Mouse (Mus musculus) adipocyte (in vitro differentiated cells): ENCODE measurements around the gene Abca13.
"Not testable (repeated sequence)": the region's sequence is repeated elsewhere in the genome, so short reads cannot be mapped to it uniquely, and the experiment has no call there.

ENCODE experiments used
- DNase-seq: peaks from one replicate; pipeline ENCODE4 v3.0.0-alpha.2; 2016; ENCODE audit warnings: low spot score

Abca13 gene

DNA sequence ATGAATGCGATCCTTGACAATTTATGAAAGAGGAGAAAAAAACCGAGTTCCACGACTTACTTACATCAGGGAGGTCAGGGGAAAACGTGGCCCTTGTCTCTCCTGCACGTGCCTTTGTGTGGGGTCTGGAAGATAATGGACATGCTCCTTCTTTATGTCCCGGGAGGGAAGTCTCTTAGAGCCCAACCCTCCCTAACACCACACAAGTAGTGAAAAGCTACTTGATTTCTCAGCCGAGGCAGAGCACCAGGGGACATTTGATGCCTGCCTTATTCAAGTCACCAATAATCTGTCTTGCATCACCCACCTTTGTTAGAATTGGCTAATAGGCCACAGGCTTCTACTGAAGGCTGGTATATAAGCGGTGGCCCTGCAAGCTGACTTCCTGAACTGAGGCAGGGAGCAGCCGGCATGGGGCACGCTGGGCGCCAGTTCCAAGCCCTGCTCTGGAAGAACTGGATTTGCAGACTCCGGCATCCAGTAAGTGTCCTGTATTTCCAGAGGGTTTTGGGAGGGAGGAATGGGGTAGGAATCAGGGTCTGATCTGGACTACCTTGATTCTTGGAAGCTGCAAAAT lies at the start of gene Abca13:
Gene Abca13 (plus strand): TSS at position 388 of the 577 bp plus-strand sequence.
- DNase-seq: no peak

DNA sequence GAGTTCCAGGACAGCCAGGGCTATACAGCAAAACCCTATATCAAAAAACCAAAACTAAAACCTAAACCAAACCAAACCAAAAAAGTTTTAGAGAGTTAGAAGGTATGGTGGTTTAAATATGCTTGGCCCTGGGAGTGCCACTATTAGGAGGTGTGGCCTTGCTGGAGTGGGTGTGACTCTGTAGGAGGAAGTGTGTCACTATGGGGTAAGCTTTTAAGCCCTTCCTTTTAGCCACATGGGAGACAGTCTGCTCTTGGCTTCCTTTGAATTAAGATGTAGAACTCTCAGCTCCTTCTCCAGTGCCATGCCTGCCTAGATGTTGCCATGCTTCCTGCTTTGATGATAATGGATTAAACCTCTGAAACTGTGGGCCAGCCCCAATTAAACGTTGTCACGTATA lies 46.6 kb upstream of the Abca13 start:
- no peak for DNase-seq

DNA sequence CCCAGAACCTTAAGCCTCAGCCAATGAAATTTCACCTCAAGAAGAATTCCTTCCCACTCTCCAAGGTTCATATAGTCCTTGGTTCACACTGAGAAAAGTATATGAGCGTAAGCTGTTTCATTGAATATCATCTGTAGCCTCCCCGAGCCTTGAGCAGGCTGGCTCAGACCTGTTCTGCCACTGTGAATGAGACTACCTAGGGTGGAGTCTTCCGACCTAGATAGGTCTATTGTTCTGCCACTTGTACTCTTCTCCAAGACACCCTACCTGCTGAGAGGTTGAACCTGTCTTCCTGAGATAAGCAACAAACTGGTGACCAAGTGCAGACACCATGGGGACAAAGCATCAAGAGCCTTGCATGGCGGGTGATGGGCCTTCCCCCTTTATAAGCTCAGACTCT lies 45.6 kb upstream of the Abca13 start:
- no peak for DNase-seq

DNA sequence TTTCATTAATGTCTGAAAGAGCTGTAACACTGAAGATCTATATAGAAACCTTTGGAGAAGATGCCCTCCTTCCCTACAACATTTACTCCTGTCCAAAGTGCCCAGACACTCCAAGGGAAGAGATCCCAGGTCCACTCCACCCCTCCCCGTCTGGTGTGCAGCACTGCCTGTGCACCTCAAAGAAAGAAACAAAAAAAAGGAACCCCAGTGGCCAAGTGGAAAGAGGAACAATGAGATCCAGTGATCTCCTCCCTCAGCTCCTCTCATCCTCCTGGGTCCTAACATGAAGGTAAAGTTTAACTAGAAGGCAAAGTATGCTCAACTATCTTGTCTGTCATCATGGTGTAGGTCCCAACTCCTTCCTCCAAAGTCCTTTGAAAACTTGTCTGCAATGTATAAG lies 45.1 kb upstream of the Abca13 start:
- no peak for DNase-seq

DNA sequence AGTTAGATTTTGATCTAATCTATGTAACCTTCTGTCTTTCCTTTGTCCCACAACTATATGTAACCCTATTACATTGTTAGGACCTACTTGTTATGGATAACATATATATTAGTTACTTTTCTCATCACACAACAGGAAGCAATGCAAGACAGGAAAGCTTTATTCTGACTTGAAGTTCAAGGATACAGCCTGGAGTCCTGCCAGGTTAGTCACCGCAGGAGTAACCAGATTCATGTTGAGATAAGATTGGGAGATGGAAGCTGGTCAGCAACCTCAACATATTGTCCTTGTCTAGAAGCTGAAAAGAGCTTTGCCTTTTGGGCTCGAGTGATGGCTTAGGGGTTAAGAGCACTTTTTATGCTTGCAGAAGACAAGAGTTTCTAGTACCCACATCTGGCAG lies 43.5 kb upstream of the Abca13 start:
- no peak for DNase-seq

DNA sequence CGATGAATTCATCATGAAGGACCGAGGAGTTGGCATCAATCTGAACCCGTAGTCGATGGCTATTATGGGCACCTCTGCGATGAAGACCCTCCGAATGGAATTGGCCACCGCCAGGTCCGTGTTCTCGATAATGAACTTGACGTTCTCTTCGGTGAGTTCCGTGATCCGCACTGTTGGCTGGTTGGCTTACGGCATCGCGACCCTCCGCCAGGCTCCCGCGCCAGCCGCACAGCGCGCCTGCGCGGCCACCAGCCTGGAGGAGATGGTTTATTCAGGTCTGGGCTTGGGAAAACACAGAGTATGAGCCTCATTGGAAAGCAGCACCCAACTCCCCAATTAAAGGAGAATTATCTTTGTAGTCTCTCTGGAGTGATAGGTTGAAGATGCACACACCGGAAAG lies 41.3 kb upstream of the Abca13 start:
- DNase-seq: not testable (repeated sequence)

DNA sequence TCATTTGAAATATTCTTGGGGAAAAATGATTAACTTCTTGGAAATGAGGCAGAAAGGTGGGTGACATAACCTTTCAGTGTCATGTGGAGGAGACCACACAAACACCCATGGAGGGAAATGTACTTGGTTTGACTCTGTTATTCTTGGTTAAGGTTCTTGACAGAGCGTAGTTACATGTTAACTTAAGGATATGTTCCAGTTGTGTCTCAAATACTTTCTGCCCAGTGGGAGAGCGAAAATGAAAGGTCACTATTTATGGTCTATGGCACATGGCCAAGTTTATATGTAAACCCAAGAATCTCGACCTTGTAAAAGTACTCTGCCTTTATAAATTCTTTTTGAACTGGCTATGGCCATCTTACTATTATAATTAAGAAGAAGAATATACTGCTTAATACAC lies 31.8 kb upstream of the Abca13 start:
- DNase-seq: no peak

DNA sequence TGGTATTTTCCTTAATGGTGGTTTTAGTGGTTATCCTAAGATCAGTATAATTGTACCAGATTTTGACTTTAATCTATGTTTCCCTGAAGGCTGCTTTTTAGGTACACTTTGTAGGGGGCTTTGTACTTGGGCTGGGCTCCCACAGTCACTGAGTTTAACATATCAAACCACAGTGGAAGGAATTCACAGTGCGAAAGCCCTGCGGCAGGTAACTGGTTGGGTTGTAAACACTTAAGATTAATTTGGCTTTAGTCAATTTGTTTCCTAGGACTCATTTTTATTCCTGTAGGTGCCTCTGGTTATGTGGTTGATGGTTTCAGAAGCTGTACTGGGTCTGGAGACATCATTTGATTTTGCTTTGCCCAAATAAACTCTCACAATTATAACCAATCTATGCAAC lies 24.4 kb upstream of the Abca13 start:
- DNase-seq: no peak

DNA sequence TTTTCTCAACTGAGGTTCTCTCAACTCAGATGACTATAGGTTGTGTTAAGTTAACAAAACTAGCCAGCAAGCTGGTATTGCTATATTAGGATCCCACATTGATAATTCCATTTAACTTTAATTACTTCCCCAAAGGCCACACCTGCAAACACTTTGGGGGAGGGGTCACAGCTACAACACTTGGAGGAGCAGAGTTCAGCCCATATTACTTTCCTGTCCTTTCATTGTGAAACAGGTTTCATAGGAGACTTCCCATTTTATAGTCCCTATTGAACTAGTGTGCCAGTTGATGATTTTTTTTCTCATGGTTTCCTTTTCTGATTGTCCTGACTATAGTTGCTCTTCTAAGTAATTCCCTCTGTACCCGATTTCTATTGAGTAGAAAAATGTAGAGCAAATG lies 10.3 kb upstream of the Abca13 start:
- DNase-seq: no peak

DNA sequence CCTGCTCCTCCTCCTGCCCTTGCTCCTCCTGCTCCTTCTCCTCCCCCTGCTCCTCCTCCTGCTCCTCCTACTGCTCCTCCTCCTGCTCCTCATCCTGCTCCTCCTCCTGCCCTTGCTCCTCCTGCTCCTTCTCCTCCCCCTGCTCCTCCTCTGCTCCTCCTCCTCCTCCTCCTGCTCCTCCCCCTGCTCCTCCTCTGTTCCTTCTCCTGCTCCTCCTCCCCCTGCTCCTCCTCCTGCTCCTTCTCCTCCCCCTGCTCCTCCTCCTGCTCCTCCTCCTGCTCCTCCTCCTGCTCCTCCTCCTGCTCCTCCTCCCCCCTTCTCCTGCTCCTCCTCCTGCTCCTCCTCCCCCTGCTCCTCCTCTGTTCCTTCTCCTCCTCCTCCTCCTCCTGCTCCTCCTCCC lies 2.3 kb upstream of the Abca13 start:
- not testable (repeated sequence) for DNase-seq

DNA sequence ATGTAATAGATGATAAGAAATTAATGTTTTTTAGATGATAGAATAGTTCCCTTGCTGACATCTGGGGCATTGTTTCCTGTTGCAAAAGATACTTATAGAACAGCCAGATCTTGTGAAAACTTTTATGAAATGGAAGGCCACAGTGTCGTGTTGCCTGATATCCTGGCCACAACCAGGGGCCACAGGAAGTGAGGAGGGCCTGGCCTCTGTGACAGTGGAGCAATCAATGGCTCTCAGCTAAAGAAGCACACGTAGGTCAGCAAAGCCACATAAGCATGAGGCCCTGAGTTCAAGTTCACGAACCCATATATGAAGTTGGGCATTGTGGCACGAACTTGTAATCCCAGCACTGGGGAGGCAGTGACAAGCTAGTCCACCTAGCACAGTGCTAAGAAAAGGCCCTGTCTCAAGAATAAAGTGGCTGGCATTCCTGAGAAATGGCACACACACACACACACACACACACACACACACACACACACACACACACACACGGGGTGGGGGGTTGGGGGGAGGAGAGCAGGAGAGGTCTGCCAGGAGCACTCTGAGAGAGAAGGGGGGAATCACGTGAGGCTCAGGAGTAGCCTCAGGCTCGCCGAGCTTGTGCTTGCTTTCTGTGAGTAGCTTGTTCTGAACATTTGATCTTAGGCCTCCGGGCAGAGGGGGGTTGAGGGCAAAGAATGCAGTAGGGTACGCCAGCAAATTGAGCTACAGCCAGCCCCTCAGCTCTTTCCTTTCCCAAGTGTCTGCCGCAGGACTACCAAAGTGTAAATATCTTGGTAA lies 779 bp upstream of the Abca13 start:
- DNase-seq: no peak

DNA sequence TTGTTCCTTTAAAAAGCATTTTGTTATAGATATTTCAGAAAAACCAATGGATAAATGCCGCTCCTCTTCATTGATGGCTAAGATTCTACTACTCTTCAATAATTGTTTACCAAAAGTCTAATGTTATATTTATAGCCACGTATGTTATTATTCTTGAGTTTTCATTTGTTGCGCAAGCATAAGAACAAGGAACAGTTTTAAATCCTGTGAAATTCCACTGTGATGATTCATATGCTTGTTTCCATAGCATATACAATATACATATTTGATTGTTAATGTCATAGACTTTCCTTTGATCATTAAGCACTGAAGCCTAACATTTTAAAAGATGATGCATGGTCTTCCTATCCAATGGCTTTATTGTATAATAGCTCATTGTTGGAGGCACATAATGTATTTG lies 3.1 kb downstream of the Abca13 start:
- no peak for DNase-seq

DNA sequence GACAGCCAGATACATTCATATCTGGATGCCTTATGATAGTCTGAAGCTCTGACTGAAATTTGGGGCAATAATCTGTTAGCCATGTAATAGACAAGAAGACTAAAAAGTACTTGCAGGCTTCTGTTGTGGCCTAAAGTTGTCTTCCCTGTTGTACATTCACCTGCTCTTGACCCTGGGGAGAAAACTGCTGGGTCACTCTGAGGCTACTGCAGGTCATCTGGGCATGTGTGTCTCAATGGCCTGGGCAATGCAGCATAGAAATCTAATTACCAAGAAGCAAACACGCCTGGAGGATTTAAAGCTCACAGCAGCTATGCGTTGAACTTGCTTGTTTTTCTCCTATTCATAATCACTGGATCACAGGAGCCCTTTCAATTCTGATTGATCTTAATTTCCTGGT lies 8.1 kb downstream of the Abca13 start:
- DNase-seq: no peak

DNA sequence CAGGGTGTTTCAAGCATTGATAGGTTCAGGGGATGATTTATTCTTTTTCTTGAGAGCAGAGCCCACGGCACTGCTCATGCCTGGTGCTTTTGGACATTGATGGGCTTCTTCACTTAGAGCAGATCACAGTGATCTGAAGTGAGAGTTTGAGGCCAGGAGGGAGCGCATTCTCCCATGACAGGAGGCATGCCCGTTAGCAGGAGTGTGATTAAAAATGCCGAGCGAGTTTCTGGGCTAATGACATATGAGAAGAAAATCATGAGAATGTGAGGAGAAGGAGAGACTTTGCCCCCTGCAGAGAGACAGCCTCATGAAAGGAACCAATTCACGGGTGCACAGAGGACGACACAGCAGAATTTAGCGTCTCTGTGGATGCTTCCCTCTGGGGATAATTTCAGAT lies 19.0 kb downstream of the Abca13 start:
- no peak for DNase-seq

DNA sequence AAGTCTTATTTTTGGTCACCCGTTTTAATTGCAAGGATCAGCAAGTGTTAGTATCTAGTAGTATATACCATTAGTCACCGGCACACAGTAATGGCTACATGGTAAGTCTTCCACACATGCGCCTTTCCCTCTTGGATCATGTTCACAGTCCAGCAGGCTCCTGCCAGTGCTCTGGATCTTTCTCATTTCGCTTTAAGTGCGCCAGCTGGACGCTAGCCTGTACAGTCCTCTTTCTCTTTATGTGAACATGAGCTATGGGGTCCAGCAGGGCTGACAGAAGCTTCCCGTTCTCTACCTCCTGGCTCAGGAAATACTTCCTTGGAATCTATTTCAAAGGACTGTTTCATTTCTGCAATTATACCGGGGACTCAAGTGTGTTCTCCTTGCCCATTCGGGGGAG lies 21.8 kb downstream of the Abca13 start:
- DNase-seq: no peak

DNA sequence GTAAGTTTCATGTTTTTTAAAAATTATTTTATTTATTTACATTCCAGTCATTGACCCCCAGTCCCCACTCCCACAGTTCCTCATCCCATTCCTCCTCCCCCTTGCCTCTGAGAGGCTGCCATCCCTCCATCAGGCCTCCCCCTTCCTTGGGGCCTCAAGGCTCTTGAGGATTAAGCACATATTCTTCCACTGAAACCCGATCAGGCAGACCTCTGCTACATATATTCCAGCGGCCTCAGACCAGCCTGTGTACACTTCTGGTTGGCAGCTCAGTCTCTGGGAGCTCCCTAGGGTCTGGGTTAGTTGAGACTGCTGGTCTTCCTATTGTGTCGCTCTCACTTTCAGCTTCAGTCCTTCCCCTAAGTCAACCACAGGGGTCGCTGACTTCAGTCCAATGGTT lies 24.5 kb downstream of the Abca13 start:
- no peak for DNase-seq

DNA sequence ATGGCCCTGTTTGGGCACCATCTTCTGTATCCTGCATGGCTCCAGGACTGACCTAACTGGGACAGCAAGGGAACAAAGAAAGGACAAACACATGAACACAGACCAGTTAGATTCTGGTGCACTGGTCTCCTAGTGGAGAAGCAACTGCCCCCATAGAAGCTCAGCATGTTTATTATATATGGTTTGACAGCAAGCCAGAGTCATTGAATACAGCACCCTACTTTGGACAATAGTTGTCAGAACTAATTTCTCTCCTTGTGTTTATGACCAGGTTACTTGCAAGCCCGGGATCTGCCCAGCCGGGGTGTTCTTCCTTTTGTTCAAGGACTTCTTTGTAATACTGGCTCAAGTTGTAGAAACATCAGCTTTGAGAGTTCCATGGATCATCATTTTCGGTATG lies 28.8 kb downstream of the Abca13 start:
- no peak for DNase-seq

DNA sequence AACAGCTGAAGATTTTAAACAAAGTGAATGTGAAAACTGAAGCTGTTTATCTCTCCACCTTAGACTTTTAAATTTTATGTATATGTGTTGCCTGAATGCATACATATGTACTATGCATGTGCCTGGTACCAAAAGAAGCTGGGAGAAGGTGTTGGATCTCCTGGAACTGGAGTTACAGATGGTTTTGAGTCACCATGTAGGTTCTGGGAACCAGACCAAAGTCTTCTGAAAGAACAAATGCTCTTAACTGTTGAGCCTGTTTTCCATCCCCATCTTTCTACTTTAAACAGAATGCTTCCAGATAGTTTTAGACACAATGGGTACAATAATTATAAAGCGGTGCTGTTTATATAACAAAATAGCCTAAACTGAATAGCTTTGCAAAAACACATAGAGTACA lies 29.9 kb downstream of the Abca13 start:
- no peak for DNase-seq

DNA sequence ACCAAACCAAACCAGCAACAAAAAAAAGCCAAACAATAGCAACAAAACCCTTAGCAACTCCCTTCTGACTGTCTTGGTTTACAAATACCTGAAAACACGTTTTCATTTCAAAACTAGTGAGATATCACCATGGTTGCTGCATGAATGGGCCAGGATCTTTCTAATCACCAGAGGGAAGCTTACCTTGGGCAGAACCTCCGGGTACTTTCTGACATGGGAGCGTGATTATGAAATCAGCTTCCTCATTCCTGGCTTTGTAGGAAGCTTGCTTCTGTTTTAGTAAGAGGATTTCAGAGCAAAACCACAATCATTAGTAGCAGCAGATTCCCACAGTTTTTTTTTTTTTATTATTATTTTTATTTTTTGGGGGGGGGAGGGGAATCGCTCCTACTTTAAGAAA lies 34.7 kb downstream of the Abca13 start:
- no peak for DNase-seq

DNA sequence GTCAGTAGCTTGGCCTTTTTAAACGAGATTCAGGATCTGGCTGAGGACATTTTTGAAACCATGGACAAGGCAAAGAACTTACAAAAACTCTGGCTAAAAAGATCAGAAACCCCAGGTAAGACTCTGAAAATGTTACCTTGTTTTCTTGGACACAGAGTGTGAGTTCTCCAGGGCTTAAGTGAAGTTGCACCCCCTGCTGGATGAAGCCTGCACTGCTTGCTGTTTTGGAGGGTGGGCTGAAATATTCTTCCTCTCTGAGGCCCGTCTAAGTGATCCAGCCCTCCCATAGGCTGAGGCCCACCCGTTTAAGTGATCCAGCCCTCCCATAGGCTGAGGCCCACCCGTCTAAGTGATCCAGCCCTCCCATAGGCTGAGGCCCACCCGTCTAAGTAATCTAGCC lies 57.9 kb downstream of the Abca13 start:
- not testable (repeated sequence) for DNase-seq

DNA sequence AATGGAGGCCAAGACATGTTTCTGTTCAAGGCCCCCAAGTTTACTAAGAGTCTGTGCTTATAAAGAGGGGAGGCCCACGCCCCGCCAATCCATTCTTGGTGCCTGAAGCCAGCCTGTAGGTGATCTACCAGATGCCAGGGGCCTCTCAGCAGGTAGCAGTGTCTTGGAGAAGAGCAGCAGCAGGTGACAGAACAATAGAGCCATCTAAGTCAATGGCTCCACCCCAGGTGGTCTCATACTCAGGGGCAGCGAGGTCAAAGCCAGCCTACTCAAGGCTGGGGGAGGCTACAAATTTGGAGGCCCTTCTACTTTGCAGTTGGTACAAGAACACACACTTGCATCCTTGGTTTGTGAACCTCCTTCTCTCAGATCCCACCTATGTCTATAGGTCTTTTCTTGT lies 71.3 kb downstream of the Abca13 start:
- not testable (repeated sequence) for DNase-seq

DNA sequence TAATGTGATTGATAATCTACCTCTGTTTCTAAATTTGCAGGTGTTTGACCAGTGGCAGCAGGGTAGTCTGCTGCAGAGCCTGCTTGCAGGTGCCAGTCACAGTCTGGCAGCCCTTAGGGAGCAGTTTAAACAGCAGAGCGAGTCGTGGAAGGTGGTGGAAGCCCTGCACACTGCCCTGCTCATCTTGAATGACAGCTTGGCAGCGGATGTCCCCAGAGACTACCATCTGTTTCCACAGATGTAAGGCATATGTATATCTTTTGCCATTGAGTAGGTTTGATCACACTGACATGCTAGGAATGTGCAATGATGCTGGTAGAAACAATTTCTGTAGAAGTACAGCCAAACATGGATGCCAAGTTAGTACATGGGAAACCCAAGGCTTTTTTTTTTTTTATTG lies 77.3 kb downstream of the Abca13 start:
- DNase-seq: no peak

DNA sequence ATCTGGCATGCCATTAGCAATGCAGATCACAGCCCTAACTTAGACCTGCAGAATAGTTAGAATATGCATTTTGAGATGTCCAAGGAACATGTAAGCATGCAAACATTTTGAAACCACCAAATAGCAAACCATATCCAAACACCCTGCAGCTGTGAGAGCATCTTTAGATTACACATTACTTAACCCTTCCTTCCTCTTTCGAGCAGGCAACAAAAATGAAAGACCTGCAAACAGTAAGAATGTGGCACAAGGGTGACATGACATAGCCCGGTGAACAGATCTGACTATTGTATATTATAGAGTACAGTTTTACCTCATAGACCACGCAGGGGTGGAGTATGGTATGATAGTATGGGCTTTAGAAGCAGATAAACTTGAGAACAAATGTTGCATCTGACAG lies 93.5 kb downstream of the Abca13 start:
- no peak for DNase-seq

DNA sequence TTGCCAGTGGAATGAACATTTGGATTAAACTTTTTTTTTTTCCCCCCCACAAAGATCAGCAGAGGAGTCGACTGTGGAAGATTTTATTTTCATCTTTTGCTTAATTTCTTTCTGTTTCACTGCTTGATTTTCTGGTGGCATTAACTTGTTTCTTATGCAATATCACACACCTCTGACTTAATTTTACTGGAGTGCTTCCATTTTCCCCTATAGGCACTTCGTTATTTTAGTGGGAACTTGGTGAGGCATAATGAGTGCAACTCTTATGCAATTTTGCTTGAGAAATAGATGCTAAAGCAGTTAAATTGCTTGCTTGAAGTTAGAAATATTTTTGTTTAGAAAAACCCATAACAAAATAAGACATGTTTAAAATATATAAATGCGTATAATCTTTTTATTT lies 94.0 kb downstream of the Abca13 start:
- no peak for DNase-seq
